In the genomic region with DNA sequence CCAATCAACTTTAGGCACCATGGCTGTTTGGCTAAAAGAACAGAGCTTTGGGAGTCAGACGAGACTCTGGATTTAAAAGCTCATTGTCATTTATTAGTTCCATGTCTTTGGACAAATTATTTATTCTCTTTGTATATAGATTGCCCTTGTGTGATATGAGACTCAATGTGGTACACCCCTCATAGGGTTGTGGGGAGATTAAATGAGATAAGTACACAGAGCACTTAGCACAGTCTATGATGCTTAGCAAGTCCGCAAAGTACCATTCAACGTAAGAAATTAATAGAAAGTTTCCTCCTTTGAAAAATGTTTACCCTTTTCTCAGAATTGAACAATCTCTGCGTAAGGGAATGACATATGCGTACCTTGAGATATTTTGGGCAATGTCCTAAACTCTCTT, we compare ENCODE assay signal across 11 mouse cellular contexts. TPM values are rescaled to one million over a fixed set of nuclear protein-coding genes. Genes with fewer than 3 reads are reported as not detected.
DNase-seq lines count a peak whose midpoint lies in the region; ATAC-seq and TF ChIP-seq lines count a peak whose summit lies in the region.
"Had no signal": no experiment of that assay in that cellular context is flagged by ENCODE, and none has a peak within 500 bp of the region (broad histone marks: within the 10 kb centered on the region; RNA-seq: fewer than 3 reads in every experiment).

No protein-coding gene starts in this region.

- peak overlapping the region; percentile 75 for H3K4me3 ChIP-seq in heart, embryonic 12.5 days
- peak overlapping the region; percentile 55 for H3K4me3 ChIP-seq in forebrain, postnatal 0 days (ENCODE audit: low read depth, low read length)
- peak overlapping the region; percentile 49; the same call in 1 of the 2 replicates for H3K4me3 ChIP-seq in liver, postnatal 0 days (ENCODE audit: low read depth, low read length)

- no peak for TF ChIP-seq CTCF in forebrain, postnatal 0 days (IDR thresholded peaks at IDR 0.05; ENCODE audit: low read depth)
- no peak for TF ChIP-seq CTCF in liver, postnatal 0 days (IDR thresholded peaks at IDR 0.05; ENCODE audit: low read depth)

- TF ChIP-seq EP300 in liver, postnatal 0 days (IDR thresholded peaks at IDR 0.05; ENCODE audit: low read depth), result no peak

- H3K36me3 ChIP-seq in heart, embryonic 12.5 days, result no peaks in the 10 kb centered on the region
- H3K36me3 ChIP-seq in forebrain, postnatal 0 days (ENCODE audit: insufficient read depth), result no peaks in the 10 kb centered on the region
- no peaks in the 10 kb centered on the region for H3K36me3 ChIP-seq in liver, postnatal 0 days (replicated peaks; ENCODE audit: insufficient read depth, low read length)

- H3K27ac ChIP-seq in heart, embryonic 12.5 days (ENCODE audit: poor library complexity, severe bottlenecking), result no peak overlapping the region
- no peak overlapping the region for H3K27ac ChIP-seq in forebrain, postnatal 0 days (ENCODE audit: low read depth, low read length)
- no peak overlapping the region for H3K27ac ChIP-seq in liver, postnatal 0 days (ENCODE audit: low read depth)

- WGBS in heart, embryonic 12.5 days, result 53% methylated on average over 5 of the region's 5 CpGs
- 39% methylated on average over 5 of the region's 5 CpGs for WGBS in forebrain, postnatal 0 days
- WGBS in liver, postnatal 0 days (ENCODE audit: insufficient replicate concordance), result 49% methylated on average over 5 of the region's 5 CpGs

- no peaks in the 10 kb centered on the region for H3K9me3 ChIP-seq in heart, embryonic 12.5 days (replicated peaks)
- H3K9me3 ChIP-seq in forebrain, postnatal 0 days (ENCODE audit: low read length), result no peaks in the 10 kb centered on the region
- H3K9me3 ChIP-seq in liver, postnatal 0 days (ENCODE audit: low read length), result no peaks in the 10 kb centered on the region

- no peak overlapping the region for H3K9ac ChIP-seq in heart, embryonic 12.5 days
- H3K9ac ChIP-seq in forebrain, postnatal 0 days, result no peak overlapping the region
- H3K9ac ChIP-seq in liver, postnatal 0 days (replicated peaks), result no peak overlapping the region

- ATAC-seq in heart, embryonic 12.5 days (ENCODE audit: insufficient number of reproducible peaks, low FRiP score), result no peak
- peak; percentile 21; the same call in 1 of the 2 replicates for ATAC-seq in forebrain, postnatal 0 days
- no peak for ATAC-seq in liver, postnatal 0 days
- no peak for ATAC-seq in megakaryocyte, adult 5-6 weeks (ENCODE audit: poor library complexity, severe bottlenecking)

- H3K4me2 ChIP-seq in heart, embryonic 12.5 days, result peak overlapping the region; percentile 70; the same call in 1 of the 2 replicates
- peak overlapping the region; percentile 53; the same call in 1 of the 2 replicates for H3K4me2 ChIP-seq in forebrain, postnatal 0 days (ENCODE audit: low read depth)
- H3K4me2 ChIP-seq in liver, postnatal 0 days (ENCODE audit: low read depth, low read length), result peak overlapping the region; percentile 69

- H3K27me3 ChIP-seq in heart, embryonic 12.5 days (replicated peaks), result peaks cover 31% of the 10 kb centered on the region
- H3K27me3 ChIP-seq in forebrain, postnatal 0 days (ENCODE audit: insufficient read depth, low read length), result no peaks in the 10 kb centered on the region; the same call in 1 of the 2 replicates
- H3K27me3 ChIP-seq in liver, postnatal 0 days (ENCODE audit: insufficient read depth, low read length), result peaks cover 22% of the 10 kb centered on the region; the same call in 1 of the 2 replicates

- DNase-seq in heart, adult 18-20 months, result no peak
- peak; percentile 5 for DNase-seq in Muller cell, postnatal 12 days (ENCODE audit: inconsistent ontology term)
- DNase-seq in forebrain, postnatal 0 days, result no peak
- no peak for DNase-seq in liver, postnatal 0 days
- no peak for DNase-seq in right cerebral cortex, postnatal 25 days
- DNase-seq in thymus, postnatal 25 days, result no peak

- no peaks in the 10 kb centered on the region for H3K4me1 ChIP-seq in heart, embryonic 12.5 days (replicated peaks)
- H3K4me1 ChIP-seq in forebrain, postnatal 0 days (ENCODE audit: insufficient read depth), result no peaks in the 10 kb centered on the region
- H3K4me1 ChIP-seq in liver, postnatal 0 days (ENCODE audit: insufficient read depth), result no peaks in the 10 kb centered on the region

RNA-seq across cellular contexts. Expression of gene Chic1, which starts 0.5 kb away (rescaled TPM):
- 3.7 and 3.9 TPM in 2 replicates for polyA plus RNA-seq in heart, embryonic 12.5 days (2016; fragmentation: Nextera tagmentation; extraction: Ambion mirVana)
- total RNA-seq in heart, adult 18-20 months (2021), result under 1 TPM; 0.60 to 0.64 TPM
- total RNA-seq in forebrain, postnatal 0 days (2014; rRNA removed), result 10.8 and 13.5 TPM in 2 replicates
- 1.4 and 3.4 TPM in 2 replicates for polyA plus RNA-seq in forebrain, postnatal 0 days (2015; fragmentation: Nextera tagmentation; extraction: Ambion mirVana)
- polyA plus RNA-seq in liver, postnatal 0 days (2015; fragmentation: Nextera tagmentation; extraction: Ambion mirVana), result 0.08 and 0.20 TPM in 2 replicates
- total RNA-seq in megakaryocyte, adult 5-6 weeks (2015), result not detected in 2 replicates
- total RNA-seq in megakaryocyte, adult 5-6 weeks (2017), result 0.24 TPM in 1 of 2 replicates, not detected in the other

RNA-seq across cellular contexts. Expression of gene Cdx4, which starts 34.6 kb away (rescaled TPM):
- not detected in 2 replicates for polyA plus RNA-seq in heart, embryonic 12.5 days (2016; fragmentation: Nextera tagmentation; extraction: Ambion mirVana)
- not detected for total RNA-seq in heart, adult 18-20 months (2021)
- total RNA-seq in forebrain, postnatal 0 days (2014; rRNA removed), result not detected in 2 replicates
- not detected in 2 replicates for polyA plus RNA-seq in forebrain, postnatal 0 days (2015; fragmentation: Nextera tagmentation; extraction: Ambion mirVana)
- polyA plus RNA-seq in liver, postnatal 0 days (2015; fragmentation: Nextera tagmentation; extraction: Ambion mirVana), result not detected in 2 replicates
- total RNA-seq in megakaryocyte, adult 5-6 weeks (2015), result not detected in 2 replicates
- total RNA-seq in megakaryocyte, adult 5-6 weeks (2017), result not detected in 2 replicates
- total RNA-seq: adrenal gland, adult 8-10 months; left cerebral cortex, postnatal 36 days had no signal
- polyA plus RNA-seq: CD4-positive, CD25-positive, alpha-beta regulatory T cell, adult 4 months had no signal

RNA-seq across cellular contexts. Expression of gene Tsx, which starts 58.5 kb away (rescaled TPM):
- polyA plus RNA-seq in heart, embryonic 12.5 days (2016; fragmentation: Nextera tagmentation; extraction: Ambion mirVana), result 0.24 TPM in 1 of 2 replicates, not detected in the other
- not detected for total RNA-seq in heart, adult 18-20 months (2021)
- total RNA-seq in forebrain, postnatal 0 days (2014; rRNA removed), result not detected in 2 replicates
- 0.30 and 0.52 TPM in 2 replicates for polyA plus RNA-seq in forebrain, postnatal 0 days (2015; fragmentation: Nextera tagmentation; extraction: Ambion mirVana)
- polyA plus RNA-seq in liver, postnatal 0 days (2015; fragmentation: Nextera tagmentation; extraction: Ambion mirVana), result not detected in 2 replicates
- total RNA-seq in megakaryocyte, adult 5-6 weeks (2015), result not detected in 2 replicates
- total RNA-seq in megakaryocyte, adult 5-6 weeks (2017), result not detected in 2 replicates
